Mouse (Mus musculus): Measurements from ENCODE around the gene Klhl21.

The Klhl21 gene

DNA sequence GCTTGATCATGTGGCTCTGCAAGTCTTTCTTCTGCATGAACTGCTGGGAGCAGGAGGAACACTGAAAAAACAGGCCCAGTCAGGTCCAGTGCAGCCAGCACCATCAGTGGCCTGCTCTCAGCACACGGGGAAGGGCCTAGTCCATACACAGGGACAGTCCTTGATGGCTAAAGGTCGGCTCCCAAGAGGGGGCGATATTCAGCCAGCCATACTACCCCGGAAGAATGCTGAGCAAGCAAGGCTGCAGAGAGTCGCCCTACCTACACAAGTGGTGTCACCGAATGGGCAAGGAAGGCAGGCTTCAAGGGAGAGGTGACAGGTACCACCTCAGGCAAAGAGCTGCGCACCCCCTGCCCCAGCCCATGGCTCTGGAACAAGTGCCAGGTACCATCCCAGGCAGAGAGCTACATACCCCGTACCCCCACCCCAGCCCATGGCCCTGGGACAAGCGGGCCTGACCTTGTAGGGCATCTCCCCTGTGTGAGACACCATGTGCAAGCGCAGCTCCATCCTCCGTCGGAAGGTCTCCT is 13.0 kb downstream of the Klhl21 start:
- no peak for DNase-seq (ENCODE audit: low read depth, low spot score)

DNA sequence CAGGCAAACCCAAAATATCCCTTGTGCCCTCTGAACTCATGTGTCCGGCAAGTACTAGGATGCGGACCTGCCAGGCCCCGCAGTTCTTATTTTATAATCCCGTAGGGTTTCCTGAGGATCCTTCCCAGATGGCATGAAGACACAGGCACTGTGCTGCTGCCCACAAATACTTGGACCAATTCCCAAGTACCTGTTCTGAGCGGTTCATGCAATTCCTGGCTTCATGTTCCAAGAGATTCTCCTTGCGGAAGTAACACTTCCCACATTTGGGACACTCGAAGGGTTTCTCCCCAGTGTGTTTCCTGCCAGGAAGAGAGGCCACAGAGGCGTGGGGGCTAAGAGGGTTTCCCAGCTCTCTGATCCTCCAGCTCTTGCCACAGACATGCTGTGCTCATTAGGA is 13.9 kb downstream of the Klhl21 start:
- DNase-seq (ENCODE audit: low read depth, low spot score): no peak

DNA sequence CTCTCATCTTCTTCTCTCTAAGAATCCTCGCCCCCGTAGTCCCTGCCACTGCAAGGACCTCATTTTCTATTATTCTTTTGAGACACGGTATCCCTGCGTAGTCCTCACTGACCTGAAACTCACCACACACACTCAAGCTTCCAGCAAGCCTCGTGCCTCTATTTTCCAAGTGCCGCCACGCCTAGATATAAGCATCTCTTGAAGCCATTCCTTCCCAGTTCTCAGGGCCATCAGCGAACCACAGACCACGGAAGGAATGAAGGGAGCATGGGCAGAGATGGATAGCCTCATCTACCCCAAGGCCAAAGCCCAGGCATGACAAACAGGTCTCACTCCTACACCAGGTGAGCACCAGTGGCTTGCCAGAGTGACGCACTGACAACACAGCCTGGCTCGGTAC is 15.9 kb downstream of the Klhl21 start:
- DNase-seq (ENCODE audit: low read depth, low spot score): no peak

DNA sequence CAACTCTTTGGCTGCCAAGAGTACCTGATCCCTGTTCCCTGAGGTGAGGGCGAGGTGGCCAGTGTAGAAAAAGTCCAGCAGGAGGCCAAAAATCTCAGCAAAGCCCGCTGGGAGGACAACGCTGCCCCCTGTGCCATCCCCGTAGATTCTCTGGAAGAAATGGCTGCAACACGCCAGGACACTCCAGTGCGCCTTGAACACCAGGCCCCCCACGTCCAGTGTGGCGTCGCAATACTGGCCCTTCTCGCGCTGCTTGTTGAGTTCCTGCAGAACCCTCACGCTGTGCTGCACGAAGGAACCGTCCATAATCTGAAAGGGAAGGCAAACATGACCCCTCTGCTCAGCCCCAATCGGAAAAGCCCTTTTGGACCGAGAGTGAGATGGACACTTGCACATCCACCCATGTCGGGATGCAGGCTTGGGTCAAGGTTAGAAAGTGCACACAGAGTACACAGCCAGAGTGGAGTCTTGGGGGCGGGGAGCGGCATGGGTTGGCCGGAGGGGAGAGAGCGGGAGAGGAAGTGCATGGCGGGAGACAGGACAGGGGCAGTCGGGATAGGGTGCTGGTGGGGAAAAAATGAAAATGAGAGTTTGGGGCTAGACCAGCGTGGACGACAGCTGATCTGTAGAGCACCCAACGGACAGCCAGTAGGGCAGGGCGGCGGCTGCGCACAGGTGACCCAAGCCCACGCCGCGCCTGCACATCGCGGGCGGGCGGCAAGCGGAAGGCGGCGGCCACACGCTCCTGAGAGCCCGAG is 18.3 kb downstream of the Klhl21 start:
- peak; percentile 48 for DNase-seq (ENCODE audit: low read depth, low spot score)

DNA sequence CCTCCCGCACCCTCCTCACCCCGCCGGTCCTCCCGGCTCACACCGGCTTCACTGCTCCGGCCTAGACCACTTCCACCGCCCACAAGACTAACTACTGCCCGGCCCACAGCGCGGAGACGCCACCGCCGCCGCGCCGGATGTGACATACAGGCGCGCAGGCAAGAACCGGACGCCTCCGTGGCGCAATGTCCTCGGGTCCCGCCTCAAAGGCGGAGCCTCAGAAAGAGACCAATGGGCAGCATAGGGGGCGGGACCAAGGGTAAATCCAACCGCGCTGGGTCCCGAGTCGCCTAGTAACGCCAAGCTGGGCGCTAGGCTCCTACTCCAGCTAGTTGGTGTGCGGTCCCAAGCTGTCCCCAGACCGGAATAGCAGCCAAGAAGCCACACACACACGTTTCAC is 18.9 kb downstream of the Klhl21 start, which contains the start of gene Zbtb48:
Gene Zbtb48, minus strand, starts transcription at position 148 of the 400 bp plus-strand sequence.
- peak; percentile 92 for DNase-seq (ENCODE audit: low read depth, low spot score)

DNA sequence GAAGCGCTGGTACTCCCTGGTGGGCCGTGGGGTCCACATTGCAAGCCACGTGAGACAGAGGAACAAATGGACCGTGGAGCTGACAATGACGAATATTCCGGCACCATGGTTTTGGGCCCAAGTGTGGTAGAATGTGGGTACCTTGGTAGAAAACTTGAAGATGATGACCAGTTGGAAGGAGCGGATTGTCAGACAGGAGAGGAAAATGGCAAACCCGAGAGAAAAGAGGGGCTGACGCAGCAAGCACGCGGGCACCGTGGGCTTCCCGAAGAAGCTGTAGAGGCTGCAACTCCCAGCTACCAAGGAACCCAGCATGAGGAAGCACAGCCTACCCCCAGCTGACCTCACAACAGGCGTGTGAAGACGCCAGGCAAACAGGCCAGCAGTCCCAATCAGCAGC is 19.9 kb downstream of the Klhl21 start:
- DNase-seq (ENCODE audit: low read depth, low spot score): no peak

DNA sequence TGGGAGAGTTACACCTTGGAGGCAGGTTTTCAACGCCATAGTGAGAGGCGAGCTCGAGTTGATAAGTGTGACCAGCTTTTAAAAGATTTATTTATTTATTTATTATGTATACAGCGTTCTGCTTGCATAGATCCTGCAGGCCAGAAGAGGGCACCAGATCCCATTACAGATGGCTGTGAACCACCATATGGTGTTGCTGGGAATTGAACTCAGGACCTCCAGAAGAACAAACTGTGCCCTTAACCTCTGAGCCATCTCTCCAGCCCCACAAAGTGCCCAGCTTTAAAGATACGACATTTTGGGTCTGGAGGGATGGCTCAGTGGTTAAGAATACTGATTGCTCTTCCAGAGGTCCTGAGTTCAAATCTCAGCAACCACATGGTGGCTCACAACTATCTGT is 20.5 kb downstream of the Klhl21 start:
- no peak for DNase-seq (ENCODE audit: low read depth, low spot score)

DNA sequence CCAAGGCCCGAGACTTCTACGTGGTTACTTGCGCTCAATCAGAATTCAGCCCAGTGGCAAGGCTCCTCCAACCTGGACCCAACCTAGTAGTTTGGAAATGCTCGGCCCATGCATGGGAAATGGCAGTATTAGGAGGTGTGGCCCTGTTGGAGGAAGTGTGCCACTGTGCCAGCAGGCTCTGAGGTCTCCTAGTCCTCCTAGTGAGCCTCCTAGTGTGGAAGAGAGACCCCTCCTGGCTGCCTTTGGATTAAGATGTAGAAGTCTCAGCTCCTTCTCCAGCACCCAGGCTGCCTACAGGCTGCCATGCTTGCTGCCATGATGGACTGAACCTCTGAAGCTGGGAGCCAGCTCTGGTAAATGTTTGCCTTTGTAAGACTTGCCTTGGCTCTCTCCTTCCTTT is 21.4 kb downstream of the Klhl21 start:
- no peak for DNase-seq (ENCODE audit: low read depth, low spot score)

DNA sequence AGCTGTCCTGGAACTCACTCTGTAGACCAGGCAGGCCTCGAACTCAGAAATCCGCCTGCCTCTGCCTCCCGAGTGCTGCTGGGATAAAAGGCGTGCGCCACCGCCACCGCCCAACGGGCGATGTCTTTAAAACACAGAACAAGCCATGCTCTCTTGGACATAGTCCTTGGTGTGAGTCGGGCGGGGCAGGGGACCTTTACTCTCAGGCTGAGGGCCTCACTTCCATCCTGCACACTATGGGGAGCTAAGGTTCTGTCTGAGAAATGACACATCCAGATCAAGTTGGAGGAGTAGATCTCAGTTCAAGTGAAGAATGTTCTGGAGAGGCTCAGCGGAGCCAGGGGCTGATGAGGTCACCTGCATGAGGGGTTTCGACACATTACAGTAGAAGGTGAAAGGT is 24.3 kb downstream of the Klhl21 start:
- no peak for DNase-seq (ENCODE audit: low read depth, low spot score)

DNA sequence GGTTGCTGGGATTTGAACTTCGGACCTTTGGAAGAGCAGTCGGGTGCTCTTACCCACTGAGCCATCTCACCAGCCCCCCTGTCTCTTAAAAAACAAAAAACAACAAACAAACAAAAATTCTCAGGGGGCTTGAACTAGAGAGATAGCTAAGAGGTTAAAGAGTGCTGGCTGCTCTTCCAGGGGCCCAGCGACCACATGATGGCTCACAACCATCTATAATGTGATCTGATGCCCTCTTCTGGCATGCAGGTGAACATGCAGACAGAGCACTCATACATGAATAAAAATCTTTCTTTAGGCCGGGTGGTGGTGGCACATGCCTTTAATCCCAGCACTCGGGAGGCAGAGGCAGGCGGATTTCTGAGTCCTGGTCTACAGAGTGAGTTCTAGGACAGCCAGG is 27.9 kb downstream of the Klhl21 start:
- peak; percentile 69 for DNase-seq (ENCODE audit: low read depth, low spot score)

DNA sequence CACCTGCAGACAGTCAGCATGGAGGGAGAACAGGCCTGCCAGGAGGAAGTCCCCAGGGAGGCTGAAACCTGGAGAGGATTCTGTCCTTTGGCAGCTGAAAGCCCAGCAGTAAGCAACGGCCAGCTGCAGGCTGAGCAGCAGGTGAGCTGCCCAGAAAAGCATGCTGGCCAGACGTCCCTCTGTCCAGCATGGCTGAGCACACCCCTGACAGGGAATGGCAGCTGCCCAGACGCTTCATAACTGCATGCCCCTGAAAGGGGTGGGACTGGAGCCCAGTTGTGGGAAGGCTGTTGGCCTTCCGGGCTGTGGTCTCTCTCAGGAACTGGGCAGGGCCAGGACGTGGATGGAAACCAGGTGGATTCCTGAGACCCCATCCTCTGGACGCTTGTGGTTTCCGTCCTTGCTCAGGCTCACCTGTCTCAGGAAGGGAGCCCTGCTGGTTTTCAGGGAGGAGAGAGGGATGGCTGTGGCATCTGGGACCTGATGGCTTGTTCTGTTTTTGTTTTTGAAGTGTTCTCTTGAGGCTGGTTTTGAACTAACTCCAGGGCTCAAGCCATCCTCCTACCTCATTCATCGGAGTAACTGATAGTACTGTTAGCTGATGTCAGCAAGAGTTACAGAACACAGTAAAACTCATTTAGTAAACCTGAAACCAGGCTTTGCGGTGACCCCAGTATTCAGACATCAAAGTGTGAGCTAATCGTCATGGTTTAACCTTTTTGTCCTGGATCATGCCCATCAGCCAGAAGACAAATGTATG is 29.8 kb downstream of the Klhl21 start, which contains the start of gene Tas1r1:
Gene Tas1r1, minus strand, starts transcription at position 344 of the 760 bp plus-strand sequence.
- DNase-seq (ENCODE audit: low read depth, low spot score): no peak

DNA sequence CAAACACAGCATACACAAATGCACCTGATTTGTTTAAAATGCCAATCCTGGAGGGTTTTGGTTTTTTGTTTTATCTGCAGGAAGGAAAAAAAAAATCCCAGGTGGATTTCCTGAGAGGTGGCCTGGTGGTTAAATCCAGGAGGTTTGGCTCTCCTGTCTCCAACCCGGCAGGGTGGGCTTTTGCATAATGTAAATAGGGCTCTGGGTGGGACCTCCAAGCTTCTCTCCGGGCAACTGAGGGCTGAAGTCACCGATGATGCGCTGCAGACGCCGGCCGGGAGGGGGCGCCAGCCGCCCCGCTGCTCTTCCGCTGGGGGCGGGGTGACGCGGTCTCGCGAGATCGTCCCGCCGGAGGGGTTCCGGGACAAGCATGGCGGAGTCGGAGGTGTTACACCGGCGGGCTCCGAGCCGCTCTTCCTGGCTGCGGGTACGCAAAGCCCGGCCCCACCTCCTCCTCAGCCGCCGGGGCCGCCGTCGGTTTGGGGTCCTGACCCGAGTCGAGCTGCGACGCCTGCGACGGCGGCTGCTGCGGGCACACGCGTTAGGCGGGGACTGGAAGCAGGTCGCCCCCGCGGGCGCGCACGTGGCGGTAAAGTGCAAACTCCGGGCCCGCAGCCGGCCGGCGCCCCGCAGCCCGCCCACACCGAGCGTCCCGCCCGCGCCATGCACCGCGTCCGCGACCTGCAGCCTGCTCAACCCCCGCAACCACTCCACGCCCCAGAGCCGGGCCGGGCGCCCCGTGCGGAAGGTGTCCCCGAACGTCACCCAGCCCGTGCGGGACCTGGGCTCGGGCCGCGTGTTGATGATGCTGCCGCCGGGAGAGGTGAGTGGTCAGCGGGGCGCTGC is 30.6 kb downstream of the Klhl21 start, which contains the start of gene Nol9:
Gene Nol9, plus strand, starts transcription at position 337 of the 846 bp plus-strand sequence.
- peak; percentile 92 for DNase-seq (ENCODE audit: low read depth, low spot score)

DNA sequence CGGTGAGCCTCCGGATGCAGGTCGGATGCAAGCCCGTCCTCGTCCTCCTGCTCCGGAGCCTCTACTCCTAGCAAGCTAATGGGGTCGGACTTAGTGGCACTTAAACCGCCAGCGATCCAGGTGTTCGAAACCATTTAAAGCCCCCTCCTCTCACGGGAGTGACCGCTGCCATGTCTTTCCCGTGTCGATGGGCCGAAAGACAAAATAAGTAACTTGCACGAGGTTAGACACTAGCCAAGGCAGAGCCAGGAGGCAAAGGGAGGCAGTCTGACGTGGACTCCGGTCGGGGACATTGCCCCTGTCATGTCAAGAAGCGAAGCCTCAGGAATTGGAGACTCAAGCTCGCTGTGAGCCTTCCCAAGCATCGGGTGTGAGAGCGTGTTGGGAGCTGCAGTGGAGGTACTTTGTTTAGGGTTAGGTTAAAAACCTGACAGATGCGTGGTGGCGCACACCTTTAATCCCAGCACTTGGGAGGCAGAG is 31.3 kb downstream of the Klhl21 start:
- no peak for DNase-seq (ENCODE audit: low read depth, low spot score)

DNA sequence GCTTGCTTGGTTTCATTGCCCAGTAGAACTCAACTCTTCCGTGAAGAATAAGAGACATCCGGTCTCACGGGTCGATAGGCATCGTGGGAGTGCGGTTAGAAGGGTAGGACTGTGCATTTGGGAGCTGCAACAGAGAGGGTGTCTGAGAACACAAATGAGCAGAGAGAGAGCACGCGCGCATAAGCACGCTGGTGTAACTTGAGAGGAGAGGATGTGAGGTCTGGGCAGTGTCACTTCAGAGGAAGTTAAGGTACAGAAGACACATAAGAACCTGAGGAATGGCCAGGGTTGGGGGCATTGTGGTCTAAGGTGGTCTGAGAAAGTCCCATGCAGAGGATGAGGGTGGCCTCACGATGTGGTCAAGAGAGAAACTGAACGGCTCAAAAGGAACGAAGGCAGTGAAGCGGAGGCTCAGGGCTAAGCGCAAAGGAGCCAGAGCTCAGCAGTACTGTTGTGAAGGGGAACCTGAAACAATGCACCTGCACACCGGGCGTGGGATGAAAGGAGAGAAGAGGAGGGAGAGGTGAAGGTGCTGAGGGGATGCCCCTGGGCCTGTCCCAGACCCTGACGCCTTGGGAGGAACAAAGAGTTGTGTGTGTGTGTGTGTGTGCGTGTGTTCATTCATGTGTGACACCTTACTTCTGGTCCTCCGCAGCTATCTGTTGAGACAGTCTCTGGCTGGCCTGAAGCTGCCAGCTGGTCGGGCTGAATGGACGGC is 33.5 kb downstream of the Klhl21 start:
- DNase-seq (ENCODE audit: low read depth, low spot score): no peak

DNA sequence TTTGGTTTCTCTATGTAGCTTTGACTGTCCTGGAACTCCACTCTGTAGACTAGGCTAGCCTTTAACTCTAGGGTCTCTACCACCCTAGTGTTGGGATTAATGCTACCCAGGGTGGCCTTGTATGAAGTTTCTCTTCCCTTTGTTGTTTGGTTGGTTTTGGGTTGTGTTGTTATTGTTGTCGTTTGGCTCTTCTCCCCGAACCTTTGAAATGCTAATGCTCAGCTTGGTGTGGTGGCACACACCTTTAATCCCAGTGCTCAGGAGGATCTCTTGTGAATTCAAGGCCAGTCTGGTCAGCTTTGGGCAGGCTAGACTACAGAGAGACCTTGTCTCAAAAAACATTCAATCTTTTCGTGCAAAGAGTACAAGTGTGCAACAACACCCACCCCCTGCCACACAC is 34.6 kb downstream of the Klhl21 start:
- DNase-seq (ENCODE audit: low read depth, low spot score): peak; percentile 59

DNA sequence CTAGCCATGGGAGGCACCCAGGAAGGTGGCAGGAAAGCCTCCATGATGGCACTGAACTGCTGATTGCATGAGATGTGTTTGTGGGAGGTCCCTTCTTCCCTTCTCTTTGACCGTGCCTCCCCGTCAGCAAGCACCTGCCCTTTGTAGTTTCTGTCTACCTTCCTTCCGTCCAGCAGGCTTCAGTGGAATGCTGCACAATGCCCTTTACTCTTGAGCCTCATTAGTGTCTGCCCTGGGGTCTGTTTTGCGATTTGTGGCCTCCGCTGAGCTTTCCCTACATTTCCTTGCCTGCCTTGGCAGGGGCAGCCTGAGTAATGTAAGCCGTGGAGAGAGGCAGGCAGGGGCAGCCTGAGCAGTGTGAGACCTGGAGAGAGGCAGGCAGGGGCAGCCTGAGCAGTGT is 36.0 kb downstream of the Klhl21 start:
- DNase-seq (ENCODE audit: low read depth, low spot score): no peak

DNA sequence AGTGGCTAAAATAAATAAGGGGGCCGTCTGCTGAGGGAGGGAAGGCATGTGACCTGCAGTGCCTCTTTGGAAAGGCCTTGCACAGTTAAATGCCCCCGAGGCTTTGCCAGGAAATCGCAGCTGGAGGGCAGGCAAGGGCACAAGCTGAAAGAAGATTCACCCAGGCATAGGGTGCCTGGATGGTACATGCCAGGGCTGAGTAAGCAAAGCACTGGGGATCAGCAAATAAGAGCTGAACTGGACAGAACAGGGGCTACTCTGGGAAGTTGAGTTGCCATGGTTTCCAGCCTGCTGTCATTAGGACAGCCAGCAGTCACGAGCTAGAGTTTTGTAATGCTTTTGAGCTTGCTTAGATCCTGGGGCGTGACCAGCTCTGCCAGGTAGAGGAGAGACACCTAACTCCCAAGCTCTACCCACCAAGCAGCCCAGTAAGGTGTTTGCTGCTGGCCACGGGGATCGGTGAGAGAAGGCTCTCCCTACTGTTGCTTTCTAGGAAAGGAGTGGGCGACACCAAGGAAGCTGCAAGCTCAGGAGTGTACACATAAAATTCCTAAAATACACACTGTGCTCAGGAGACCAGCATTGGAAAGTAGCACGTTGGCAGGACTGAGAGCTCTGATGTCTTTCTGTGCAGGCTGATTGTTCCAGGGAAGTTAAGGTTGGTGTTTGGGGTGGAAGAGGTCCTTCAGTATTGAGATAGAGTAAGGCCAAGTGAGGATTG is 53.9 kb downstream of the Klhl21 start:
- no peak for DNase-seq (ENCODE audit: low read depth, low spot score)

DNA sequence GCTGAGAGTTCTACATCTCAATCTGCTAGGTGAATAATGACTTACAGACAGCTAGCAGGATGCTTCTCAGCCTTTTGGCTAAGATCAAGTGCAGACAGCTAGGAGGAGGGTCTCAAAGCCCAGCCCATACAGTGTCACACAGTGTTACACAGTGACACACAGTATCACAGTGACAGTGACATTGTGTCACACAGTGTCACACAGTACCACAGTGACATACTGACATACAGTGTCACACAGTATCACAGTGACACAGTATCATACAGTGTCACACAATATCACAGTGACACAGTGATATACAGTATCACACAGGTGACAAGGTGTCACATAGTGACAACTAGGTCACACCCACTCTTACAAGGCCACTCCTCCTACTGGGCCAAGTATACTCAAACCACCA is 58.7 kb downstream of the Klhl21 start:
- DNase-seq (ENCODE audit: low read depth, low spot score): no peak
